Mouse (Mus musculus): Measurements from ENCODE around the gene Baz2b. TPM values are rescaled to one million over a fixed set of nuclear protein-coding genes. Genes with fewer than 3 reads are reported as not detected.

Baz2b gene
- polyA plus RNA-seq, 1 experiment from 2014 or later: 38.1 TPM

DNA sequence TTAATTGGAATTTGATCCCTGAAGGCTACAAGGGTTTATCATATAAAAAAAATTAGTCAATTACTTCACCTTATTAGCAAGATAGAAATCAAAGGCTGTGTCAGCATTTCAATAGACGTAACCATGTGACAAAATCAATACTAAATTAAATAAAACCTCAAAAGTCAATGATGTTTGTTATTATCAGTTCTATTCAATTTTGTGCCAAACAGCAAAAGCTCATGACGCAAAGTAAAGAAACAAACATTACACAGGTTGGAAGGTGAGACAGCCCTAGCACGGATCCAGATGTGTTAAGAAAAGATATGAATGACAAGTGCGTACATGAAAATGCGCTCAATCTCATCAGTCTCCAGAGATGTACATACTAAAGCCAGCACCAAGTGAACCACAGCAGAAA lies 212.7 kb downstream of the Baz2b start:
- POLR2A ChIA-PET: no interaction called here
- DNase-seq (ENCODE audit: low read depth, low spot score) (no peak), ATAC-seq (no peak)
- TF ChIP-seq CTCF (IDR thresholded peaks at IDR 0.05): no peak
- CTCF ChIA-PET: interaction anchor here (0.8 kb wide), 1 partner anchor 11 kb away, joined by 3 read pairs; no protein-coding TSS in a partner anchor
- H3K27me3 ChIP-seq: no peaks in the 10 kb centered on the region
- in situ Hi-C loops (cut with MboI; ENCODE audit: low pct_unique_long_range_greater_than_20kb): no loop called here

DNA sequence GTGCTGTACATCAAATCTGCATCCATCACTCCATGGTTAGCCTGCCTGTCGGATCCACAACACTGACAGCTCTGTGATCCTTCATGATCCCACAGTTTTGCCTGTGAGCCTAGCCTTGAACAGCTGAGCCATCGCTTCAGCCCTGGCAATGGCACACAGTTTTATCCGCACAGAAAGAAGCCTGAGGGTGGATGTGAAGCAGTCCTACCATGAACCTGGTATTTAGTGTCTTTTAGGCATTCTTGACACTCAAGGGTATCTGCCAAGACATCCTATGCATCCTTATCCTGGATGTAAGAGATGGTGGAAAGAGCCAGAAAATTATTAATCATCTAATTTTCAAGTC lies 216.5 kb downstream of the Baz2b start:
- ATAC-seq: no peak
- DNase-seq (ENCODE audit: low read depth, low spot score): no peak
- CTCF ChIA-PET: no interaction called here
- no peak for TF ChIP-seq CTCF (IDR thresholded peaks at IDR 0.05)
- in situ Hi-C loops (cut with MboI; ENCODE audit: low pct_unique_long_range_greater_than_20kb): no loop called here
- no peaks in the 10 kb centered on the region for H3K27me3 ChIP-seq
- POLR2A ChIA-PET: no interaction called here

DNA sequence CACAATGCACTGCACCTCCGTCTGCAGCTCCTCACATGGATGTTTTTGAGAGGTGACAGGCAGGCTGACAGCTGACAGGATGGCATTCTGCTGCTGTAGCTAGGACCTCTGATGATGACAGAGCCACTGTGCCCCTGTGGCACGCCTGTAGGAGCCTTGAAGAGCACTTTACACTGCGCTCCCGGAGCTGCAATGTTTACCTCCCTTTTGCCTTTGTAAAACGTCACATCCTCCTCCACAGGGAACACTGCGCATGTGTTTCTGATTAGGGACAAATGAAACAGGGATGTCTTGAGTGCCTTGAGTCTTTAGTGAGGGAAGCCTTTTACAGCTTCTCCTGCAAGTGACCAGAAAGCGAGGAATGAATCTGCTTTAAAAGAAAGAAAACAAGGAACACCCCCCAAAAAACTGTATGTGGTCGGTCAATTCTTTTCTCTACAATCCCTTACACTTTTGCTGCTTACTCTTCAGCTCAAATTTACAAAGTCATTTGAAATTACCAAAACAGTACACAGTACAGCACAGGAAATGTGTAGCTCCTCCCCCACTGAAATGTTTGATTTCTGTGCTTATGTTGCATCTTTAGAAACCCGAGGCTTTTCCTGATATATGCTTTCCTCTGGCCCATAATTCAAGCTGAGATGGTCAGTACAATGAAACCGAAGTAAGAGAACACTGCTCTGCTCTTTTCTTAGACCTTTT lies 217.0 kb downstream of the Baz2b start:
- ChIA-PET CTCF (no interaction called here), POLR2A (no interaction called here)
- DNase-seq (ENCODE audit: low read depth, low spot score) (no peak), ATAC-seq (no peak)
- no peaks in the 10 kb centered on the region for H3K27me3 ChIP-seq
- in situ Hi-C loops (cut with MboI; ENCODE audit: low pct_unique_long_range_greater_than_20kb): no loop called here
- TF ChIP-seq CTCF (IDR thresholded peaks at IDR 0.05): no peak

DNA sequence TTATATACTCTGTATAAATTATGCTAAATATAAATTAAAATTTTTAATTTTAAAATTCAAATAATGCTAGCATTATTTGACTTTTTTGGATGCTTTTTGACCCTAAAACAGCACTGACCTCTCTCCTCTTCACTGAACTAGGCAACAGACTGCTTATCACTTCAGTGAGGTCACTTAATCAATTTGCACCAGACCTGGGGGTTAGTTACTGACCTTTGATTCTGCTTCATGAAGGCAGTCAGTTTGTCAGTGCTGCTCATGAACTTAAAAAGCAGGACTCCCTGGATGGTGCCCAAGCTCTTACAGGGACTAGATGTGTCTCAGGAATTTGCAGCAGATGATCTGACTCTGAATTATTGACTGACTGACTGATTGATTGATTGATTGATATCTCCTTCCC lies 217.9 kb downstream of the Baz2b start:
- no peak for DNase-seq (ENCODE audit: low read depth, low spot score)
- no peaks in the 10 kb centered on the region for H3K27me3 ChIP-seq
- ChIA-PET POLR2A (no interaction called here), CTCF (no interaction called here)
- no peak for ATAC-seq
- in situ Hi-C loops (cut with MboI; ENCODE audit: low pct_unique_long_range_greater_than_20kb): no loop called here
- no peak for TF ChIP-seq CTCF (IDR thresholded peaks at IDR 0.05)

DNA sequence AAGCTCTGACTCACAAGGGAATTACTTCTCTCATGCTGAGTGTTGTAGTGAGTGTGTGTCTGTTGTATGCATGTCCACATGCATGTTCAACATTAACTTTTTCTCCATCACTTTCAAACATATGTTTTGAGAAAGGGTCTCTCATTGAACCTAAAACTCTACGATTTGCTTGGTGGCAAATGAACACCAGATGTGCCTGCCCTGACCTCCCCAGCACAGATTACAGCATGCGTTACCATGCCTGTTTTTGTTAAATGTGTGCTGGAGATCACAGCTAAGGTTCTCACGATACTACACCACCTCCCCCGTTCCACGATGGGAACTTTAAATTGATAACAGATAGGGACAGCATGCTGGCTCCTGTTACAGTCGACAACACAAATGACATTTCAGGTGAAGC lies 222.1 kb downstream of the Baz2b start:
- ChIA-PET CTCF (interaction anchor here (2.2 kb wide), 1 partner anchor 85 kb away, joined by 4 read pairs; no protein-coding TSS in a partner anchor), POLR2A (no interaction called here)
- H3K27me3 ChIP-seq: no peaks in the 10 kb centered on the region
- no peak for TF ChIP-seq CTCF (IDR thresholded peaks at IDR 0.05)
- DNase-seq (ENCODE audit: low read depth, low spot score) (no peak), ATAC-seq (no peak)
- in situ Hi-C loops (cut with MboI; ENCODE audit: low pct_unique_long_range_greater_than_20kb): no loop called here

DNA sequence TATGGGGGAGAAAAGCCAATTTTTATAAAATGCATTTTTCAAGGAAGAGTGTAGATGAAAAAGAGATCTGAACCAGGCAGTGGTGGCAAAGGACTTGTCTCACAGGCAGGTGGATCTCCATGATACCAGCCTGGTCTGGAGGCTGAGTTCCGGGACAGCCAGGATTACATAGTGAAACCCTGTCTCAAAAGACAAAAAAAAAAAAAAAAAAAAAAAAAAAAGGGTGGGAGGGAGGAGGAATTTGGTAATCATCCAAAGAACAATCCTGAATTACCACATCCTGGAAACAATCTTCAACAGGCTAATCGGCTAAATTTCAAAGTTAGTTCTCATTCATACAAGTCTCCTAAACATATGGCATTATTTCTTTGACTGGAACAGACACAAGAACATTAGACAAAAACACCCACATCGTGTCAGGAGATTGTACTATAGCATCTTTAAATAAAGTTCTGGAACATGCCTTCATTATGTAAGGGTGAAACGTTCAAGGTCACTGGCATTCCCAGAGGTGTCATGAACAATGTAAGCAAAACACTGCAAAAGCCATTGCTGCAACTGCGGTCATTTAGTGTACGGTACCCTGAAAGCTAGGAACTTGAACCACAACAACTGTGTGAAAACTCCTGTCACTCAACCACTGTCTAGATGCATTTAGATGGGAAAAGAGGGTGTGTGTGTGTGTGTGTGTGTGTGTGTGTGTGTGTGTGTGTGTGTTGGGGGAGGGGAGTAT lies 230.0 kb downstream of the Baz2b start:
- ATAC-seq: no peak
- no peaks in the 10 kb centered on the region for H3K27me3 ChIP-seq
- ChIA-PET POLR2A (no interaction called here), CTCF (interaction anchor here (0.9 kb wide), 1 partner anchor 16 kb away, joined by 3 read pairs; no protein-coding TSS in a partner anchor)
- no peak for TF ChIP-seq CTCF (IDR thresholded peaks at IDR 0.05)
- in situ Hi-C loops (cut with MboI; ENCODE audit: low pct_unique_long_range_greater_than_20kb): no loop called here
- DNase-seq (ENCODE audit: low read depth, low spot score): no peak

DNA sequence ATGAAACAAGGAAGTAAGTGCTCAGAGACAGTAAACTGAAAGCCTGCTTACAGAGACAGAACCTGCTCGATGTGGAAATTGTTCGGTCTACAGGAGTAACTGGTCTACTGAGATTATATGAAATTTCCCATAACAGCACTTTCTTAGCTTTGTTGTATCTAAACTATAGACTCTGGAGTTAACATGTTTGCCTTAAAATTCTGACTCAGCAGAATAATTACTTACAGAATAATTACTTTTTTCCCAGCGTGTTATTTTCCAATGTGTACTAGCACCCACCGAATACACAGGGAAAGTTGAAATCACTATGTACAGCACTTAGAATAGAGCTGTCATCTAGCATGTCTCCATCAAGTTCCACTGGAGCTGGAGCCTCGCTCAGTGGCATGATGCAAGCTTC lies 233.0 kb downstream of the Baz2b start:
- CTCF ChIA-PET: interaction anchor here (0.7 kb wide), 1 partner anchor 12 kb away, joined by 3 read pairs; no protein-coding TSS in a partner anchor
- ATAC-seq: no peak
- H3K27me3 ChIP-seq: no peaks in the 10 kb centered on the region
- in situ Hi-C loops (cut with MboI; ENCODE audit: low pct_unique_long_range_greater_than_20kb): no loop called here
- no peak for TF ChIP-seq CTCF (IDR thresholded peaks at IDR 0.05)
- DNase-seq (ENCODE audit: low read depth, low spot score): no peak
- POLR2A ChIA-PET: no interaction called here

DNA sequence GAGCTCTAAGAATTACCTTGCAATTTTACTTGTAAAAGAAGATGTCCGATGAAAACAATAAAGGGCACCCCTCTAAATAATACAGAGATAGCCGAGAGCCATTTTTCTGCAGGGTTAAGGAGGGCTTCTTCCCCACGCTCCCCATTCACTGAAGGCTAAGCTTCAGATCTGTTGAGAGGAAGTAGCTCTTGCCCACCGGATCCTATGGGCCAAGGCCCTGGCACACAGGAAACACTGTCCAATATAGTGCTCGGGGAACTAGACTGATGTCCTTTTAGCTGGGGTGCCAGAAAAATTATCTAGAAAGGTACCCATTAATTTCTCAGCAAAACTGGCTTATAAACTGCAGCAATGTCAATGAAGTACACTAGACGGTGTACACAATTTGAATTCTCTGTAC lies 233.9 kb downstream of the Baz2b start:
- ATAC-seq (no peak), DNase-seq (ENCODE audit: low read depth, low spot score) (no peak)
- ChIA-PET CTCF (interaction anchor here (1.0 to 1.1 kb wide), 2 partner anchors 11 to 225 kb away, joined by 3 read pairs; no protein-coding TSS in a partner anchor), POLR2A (no interaction called here)
- in situ Hi-C loops (cut with MboI; ENCODE audit: low pct_unique_long_range_greater_than_20kb): no loop called here
- no peaks in the 10 kb centered on the region for H3K27me3 ChIP-seq
- TF ChIP-seq CTCF (IDR thresholded peaks at IDR 0.05): no peak

DNA sequence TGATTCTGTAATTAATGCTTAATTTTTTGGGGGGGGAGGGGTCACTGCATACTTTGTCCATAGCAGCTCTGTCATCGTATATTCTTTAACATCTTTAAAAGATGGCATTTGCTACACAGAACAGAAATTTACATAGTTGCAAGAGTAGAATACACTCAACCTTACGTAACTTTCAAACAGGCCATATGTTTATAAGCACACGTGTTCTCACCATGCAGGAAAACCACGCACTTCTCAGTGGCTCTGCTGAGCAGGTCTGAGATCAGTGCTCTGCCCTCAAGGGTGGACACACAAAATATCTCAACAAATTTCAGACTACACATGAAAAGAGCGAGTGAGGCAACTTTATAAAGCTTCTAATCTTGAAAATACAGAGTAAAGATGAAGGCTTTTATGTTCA lies 235.7 kb downstream of the Baz2b start:
- DNase-seq (ENCODE audit: low read depth, low spot score) (no peak), ATAC-seq (no peak)
- no peak for TF ChIP-seq CTCF (IDR thresholded peaks at IDR 0.05)
- H3K27me3 ChIP-seq: no peaks in the 10 kb centered on the region
- in situ Hi-C loops (cut with MboI; ENCODE audit: low pct_unique_long_range_greater_than_20kb): no loop called here
- POLR2A ChIA-PET: interaction anchor here (0.7 kb wide), 1 partner anchor 152 kb away, joined by 3 read pairs; no protein-coding TSS in a partner anchor
- CTCF ChIA-PET: interaction anchor here (1.3 kb wide), 1 partner anchor 9 kb away, joined by 5 read pairs; no protein-coding TSS in a partner anchor

DNA sequence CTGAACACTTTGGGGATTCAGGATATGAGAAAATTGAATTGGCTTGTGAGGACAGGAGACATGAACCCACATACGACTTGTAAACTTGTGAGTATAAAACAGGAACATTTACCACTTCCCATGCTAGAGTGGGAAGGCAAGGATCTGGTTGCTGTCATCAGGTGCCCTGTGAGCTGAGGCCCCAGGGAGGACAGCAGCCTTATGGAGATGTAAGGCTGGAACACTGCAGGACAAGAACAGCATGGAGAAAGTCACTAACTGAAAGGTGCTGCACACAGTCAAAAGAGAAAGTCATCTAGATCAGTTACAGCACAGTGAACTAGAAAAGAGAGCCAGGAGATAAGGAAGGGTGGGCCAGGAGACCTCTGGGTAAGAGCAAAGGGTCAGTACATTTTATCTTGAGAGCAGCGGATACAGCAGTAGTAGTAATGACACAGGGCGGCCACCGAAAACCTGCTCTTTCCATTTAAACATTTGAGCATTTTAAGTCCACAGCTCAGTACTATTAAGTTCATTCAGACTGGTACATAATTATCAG lies 236.5 kb downstream of the Baz2b start:
- DNase-seq (ENCODE audit: low read depth, low spot score) (no peak), ATAC-seq (no peak)
- TF ChIP-seq CTCF (IDR thresholded peaks at IDR 0.05): no peak
- POLR2A ChIA-PET: no interaction called here
- CTCF ChIA-PET: no interaction called here
- in situ Hi-C loops (cut with MboI; ENCODE audit: low pct_unique_long_range_greater_than_20kb): no loop called here
- no peaks in the 10 kb centered on the region for H3K27me3 ChIP-seq

DNA sequence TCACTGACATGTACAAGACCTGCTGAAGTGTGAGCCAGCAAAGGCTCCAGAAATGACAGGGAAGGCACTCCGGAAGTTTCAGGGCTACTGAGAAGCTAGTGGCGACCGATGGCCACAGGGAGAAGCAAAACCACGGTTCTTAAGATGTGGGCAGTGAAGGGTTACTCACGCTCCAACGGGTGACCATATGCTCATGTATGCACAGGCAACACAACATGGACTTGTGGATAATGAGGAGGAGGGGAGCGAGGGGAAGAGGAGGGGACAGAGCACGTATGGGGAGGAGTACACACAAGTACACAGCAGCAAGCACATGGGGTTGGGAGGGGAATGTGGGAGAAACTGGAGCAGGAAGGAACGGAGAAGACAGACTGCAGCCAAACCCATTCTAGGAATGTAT lies 239.1 kb downstream of the Baz2b start:
- no peaks in the 10 kb centered on the region for H3K27me3 ChIP-seq
- ChIA-PET POLR2A (no interaction called here), CTCF (no interaction called here)
- no peak for DNase-seq (ENCODE audit: low read depth, low spot score)
- in situ Hi-C loops (cut with MboI; ENCODE audit: low pct_unique_long_range_greater_than_20kb): no loop called here
- TF ChIP-seq CTCF (IDR thresholded peaks at IDR 0.05): no peak
- no peak for ATAC-seq

Measured in Patski (cell line).